Mouse (Mus musculus): ENCODE measurements around the gene Spata20. TPM values are rescaled to one million over a fixed set of nuclear protein-coding genes. Genes with fewer than 3 reads are reported as not detected.

Spata20 gene
- polyA plus RNA-seq, 1 experiment from 2014 or later = 0.43 TPM

GRCm38 (mm10) chr11:94429011-94429651 is 56.8 kb downstream of the Spata20 start:
- no peaks in the 10 kb centered on the region for H3K27me3 ChIP-seq (replicated peaks; ENCODE audit: control insufficient read depth, insufficient read depth, low read length)
- no peak for ATAC-seq
- peaks cover 22% of the 10 kb centered on the region for H3K4me1 ChIP-seq (ENCODE audit: control insufficient read depth, insufficient read depth, low read length)
- H3K9me3 ChIP-seq (replicated peaks; ENCODE audit: control insufficient read depth, low read length) = no peaks in the 10 kb centered on the region
- no peak overlapping the region for H3K9ac ChIP-seq (ENCODE audit: low read length)
- H3K4me3 ChIP-seq (ENCODE audit: low read depth, low read length) = no peak overlapping the region
- H3K27ac ChIP-seq (ENCODE audit: low read depth, low read length) = peak overlapping the region; percentile 46
- no peak for DNase-seq (ENCODE audit: low spot score)
- H3K36me3 ChIP-seq (ENCODE audit: control insufficient read depth, insufficient read depth, low read length) = 0 out of 2 replicates have a peak, but pooled peaks cover 4% of the 10 kb centered on the region
- whole genome bisulfite sequencing = 38% methylated on average over 9 of the region's 9 CpGs
- H3K4me2 ChIP-seq (ENCODE audit: low read length) = no peak overlapping the region

Other genes with a start within 250 kb of the Spata20 start
- gene Wfikkn2, start 240.2 kb downstream of the Spata20 start, polyA plus RNA-seq (2014; fragmentation: Nextera tagmentation; extraction: Ambion mirVana) = 3.7 and 4.2 TPM in 2 replicates
- not detected in 2 replicates for gene Gm21885, start 204.3 kb downstream of the Spata20 start, polyA plus RNA-seq (2014; fragmentation: Nextera tagmentation; extraction: Ambion mirVana)
- 89.6 and 104 TPM in 2 replicates for gene Luc7l3, start 164.2 kb downstream of the Spata20 start, polyA plus RNA-seq (2014; fragmentation: Nextera tagmentation; extraction: Ambion mirVana)
- gene Ankrd40, start 158.2 kb downstream of the Spata20 start, polyA plus RNA-seq (2014; fragmentation: Nextera tagmentation; extraction: Ambion mirVana) = 10.2 and 10.3 TPM in 2 replicates
- 0.27 and 1.7 TPM in 2 replicates for gene Abcc3, start 93.2 kb downstream of the Spata20 start, polyA plus RNA-seq (2014; fragmentation: Nextera tagmentation; extraction: Ambion mirVana)
- gene Cacna1g, start 12.0 kb downstream of the Spata20 start, polyA plus RNA-seq (2014; fragmentation: Nextera tagmentation; extraction: Ambion mirVana) = 7.0 and 7.1 TPM in 2 replicates
- gene Epn3, start 13.8 kb upstream of the Spata20 start, polyA plus RNA-seq (2014; fragmentation: Nextera tagmentation; extraction: Ambion mirVana) = 0.30 and 0.41 TPM in 2 replicates
- gene Mycbpap, start 35.6 kb upstream of the Spata20 start, polyA plus RNA-seq (2014; fragmentation: Nextera tagmentation; extraction: Ambion mirVana) = 1.8 and 2.1 TPM in 2 replicates
- gene Rsad1, start 63.1 kb upstream of the Spata20 start, polyA plus RNA-seq (2014; fragmentation: Nextera tagmentation; extraction: Ambion mirVana) = 3.9 and 4.1 TPM in 2 replicates
- gene Chad, start 78.9 kb upstream of the Spata20 start, polyA plus RNA-seq (2014; fragmentation: Nextera tagmentation; extraction: Ambion mirVana) = 0.17 TPM in 2 replicates
- gene Acsf2, start 115.7 kb upstream of the Spata20 start, polyA plus RNA-seq (2014; fragmentation: Nextera tagmentation; extraction: Ambion mirVana) = 2.1 and 2.3 TPM in 2 replicates
- 120 and 137 TPM in 2 replicates for gene Lrrc59, start 143.6 kb upstream of the Spata20 start, polyA plus RNA-seq (2014; fragmentation: Nextera tagmentation; extraction: Ambion mirVana)
- 100 and 111 TPM in 2 replicates for gene Mrpl27, start 167.6 kb upstream of the Spata20 start, polyA plus RNA-seq (2014; fragmentation: Nextera tagmentation; extraction: Ambion mirVana)
- 11.3 and 13.6 TPM in 2 replicates for gene Eme1, start 167.8 kb upstream of the Spata20 start, polyA plus RNA-seq (2014; fragmentation: Nextera tagmentation; extraction: Ambion mirVana)
- 6.9 and 8.2 TPM in 2 replicates for gene Xylt2, start 191.3 kb upstream of the Spata20 start, polyA plus RNA-seq (2014; fragmentation: Nextera tagmentation; extraction: Ambion mirVana)
- not detected in 2 replicates for gene Gm11541, start 218.3 kb upstream of the Spata20 start, polyA plus RNA-seq (2014; fragmentation: Nextera tagmentation; extraction: Ambion mirVana)

Measured in forebrain, embryonic 14.5 days (tissue).